Mouse (Mus musculus) heart, postnatal 36 days (tissue): ENCODE measurements at regions not wholly inside any gene's neighbourhood (a gene's known extent, or its start where the extent isn't known, plus 50 kb on each side); places are given as distances from the start of the nearest gene placed in this dataset.

Experiments
- DNase-seq, 2 experiments: peaks; one replicate each; pipeline ENCODE4 v3.0.0; 2021 to 2022
- intact Hi-C: fragments of 180-260 bp; cut with DNase I; formaldehyde crosslinking; loops from one replicate; pipeline ENCODE4 v1.15.1; 2025

DNA sequence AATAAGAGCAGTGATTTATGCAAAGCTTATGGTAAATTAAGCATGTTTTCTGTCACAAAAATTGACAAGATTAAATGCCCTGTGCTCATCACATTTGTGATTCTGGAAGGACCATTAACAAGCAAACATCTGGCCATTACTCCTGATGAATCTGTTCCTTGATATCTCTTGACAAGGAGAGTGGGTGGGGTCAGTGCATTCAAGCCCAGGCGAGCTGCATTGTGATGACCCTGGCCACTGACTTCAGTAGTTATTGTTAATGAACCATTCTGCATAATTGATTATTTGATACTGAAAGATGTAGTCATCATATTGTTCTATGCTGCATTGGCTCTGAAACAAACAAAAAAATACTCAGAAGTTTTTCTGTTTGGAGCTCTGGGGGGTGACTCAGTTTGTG, 115.4 kb upstream of the Prmt6 start:
- no peak for DNase-seq
- intact Hi-C loops: no loop called here

DNA sequence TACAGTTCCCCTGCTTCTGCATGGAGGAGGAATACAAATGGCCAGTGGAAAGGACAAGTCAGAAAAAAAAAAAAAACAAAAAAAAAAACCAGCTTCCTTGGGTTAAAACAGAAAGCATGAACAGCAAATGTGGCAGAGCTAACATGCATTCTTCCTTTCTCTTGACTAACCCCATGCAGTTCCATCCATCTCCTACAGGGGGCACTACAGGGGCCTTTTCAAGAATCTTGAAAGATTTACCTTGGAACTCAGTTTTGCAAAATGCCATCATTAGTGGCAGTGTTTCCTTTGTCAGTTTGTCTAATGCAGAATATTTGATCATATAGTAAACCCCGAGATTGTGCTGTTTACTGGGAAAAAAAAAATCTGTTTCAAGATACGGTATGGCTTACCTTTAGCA, 111.1 kb upstream of the Prmt6 start:
- no peak for DNase-seq
- intact Hi-C loops: no loop called here

DNA sequence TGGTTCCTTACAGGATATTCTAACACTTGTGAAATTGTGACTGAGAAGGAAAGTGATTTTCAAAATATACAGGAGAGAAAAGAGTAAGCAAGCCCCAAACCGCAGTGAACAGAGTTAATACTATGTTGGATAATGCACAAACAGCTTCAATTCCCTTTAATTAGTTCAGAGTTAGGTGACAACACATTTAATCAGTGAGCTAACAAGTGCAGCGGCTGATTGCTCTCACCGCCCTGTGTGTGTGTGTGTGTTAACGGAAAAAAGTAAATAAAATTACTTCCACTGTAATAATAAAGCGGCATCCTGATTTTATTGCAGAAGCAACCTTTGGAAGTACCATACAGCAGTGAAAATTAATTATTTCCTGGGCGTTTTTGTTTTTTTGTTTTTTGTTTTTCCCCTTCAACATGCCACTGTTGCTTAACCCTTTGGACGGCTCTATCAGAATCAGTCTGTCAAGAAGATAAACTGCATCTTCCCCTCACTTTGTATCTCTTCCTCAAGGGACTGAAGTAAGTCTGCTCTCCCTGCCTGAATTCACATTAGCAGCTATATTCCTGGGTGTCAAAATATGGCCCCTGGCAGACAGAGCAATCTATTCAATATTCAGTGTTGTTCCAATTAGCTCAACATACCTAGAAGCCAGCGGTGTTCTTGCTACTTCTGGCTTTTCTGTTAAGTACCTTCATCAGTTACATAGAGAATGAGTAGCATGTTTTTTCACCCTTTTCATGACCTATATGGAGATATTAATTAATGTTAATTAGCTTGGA, 106.2 kb upstream of the Prmt6 start:
- no peak for DNase-seq
- intact Hi-C loops: no loop called here

DNA sequence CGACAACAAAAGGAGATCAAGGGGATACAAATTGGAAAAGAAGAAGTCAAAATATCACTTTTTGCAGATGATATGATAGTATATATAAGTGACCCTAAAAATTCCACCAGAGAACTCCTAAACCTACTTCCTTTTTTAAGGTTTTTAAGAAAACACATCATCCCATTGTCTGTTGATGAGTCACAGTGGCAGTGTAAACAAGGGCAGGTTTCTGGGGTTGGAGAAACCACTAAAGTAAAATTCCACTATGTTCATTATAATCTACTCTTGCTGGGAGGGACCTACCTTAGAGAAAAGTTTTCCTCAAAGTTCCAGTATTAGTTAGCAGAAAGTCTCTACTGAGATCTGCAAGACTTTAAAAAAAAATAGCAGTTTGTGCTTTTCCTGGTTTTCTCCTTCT, 102.9 kb upstream of the Prmt6 start:
- no peak for DNase-seq
- intact Hi-C loops: no loop called here

DNA sequence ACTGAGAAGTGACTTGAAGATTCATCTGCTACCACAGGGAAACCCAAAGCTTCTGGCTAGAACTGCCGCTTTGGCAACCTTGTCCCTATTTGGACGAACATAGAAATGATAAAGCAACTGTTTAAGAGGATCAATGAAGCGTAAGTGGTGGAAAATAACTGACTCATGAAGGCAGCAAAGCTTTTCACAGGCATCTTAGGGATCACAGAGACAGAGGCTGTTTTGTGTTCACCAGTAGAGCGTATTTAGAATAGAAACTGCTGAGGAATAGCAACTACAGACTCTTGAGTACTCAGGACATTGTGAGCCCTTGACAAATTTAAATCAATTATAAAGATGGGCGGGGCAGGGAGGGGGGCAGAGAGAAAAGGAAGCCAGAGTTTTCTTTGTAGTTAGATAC, 99.3 kb upstream of the Prmt6 start:
- intact Hi-C loops: no loop called here
- no peak for DNase-seq

DNA sequence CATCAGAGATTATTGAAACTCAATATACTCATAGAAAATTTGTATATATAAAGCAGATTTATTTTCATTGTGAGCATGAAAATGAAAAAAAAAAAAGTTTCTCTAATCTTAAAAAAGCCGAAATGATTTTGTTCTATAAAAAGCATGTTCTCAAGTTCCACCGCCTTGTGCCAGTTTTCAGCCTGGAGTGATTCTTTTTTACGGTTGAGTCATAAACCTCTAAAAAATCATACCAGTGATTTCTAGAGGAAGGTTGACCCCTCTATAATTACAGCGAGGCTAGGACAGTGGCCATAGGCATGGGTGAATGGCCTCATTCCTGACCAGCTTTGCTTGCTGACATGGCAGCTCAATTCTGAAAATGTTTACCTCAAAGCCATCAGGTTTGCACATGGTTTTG, 98.6 kb upstream of the Prmt6 start:
- DNase-seq: no peak
- intact Hi-C loops: no loop called here

DNA sequence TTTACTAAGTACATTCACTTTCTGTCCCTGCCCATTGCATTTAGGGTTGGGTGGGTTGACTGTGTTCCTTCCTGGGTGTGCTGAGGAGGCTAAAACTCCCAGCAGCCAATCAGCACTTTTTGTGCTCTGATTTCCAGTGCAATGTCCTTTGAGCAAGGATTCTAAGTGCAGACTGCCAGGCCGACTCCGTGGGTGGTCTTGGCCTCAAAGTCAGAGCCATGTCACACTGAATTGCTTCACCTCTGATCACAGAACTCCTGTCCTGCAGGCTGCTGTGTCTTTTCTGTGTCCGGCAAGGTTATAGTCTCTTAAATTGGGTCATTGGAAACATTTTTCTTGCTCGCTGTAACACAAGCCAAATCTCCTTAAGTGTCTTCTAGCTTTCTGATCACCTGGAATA, 94.0 kb upstream of the Prmt6 start:
- no peak for DNase-seq

DNA sequence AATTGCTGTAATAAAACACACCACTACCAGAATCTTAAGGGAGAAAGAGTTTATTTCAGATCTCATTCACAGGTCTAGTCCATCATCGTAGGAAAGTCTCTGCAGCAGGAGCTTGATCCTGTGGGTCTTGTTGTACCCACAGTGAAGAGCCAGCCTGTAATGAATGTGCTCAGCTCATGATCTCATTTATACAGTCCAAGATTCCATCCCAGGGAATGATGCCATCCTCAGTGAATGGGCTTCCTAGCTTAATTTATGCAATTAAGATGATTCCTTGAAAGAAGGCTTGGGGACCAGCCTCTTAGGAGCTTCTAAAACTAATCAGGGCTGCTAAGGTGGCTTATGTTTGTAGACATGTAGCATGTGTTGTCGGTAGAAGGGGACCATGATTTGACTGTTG, 89.3 kb upstream of the Prmt6 start:
- no peak for DNase-seq
- intact Hi-C loops: no loop called here

More for the DNA sequence above, 94.0 kb upstream of the Prmt6 start:
- intact Hi-C loops: no loop called here

DNA sequence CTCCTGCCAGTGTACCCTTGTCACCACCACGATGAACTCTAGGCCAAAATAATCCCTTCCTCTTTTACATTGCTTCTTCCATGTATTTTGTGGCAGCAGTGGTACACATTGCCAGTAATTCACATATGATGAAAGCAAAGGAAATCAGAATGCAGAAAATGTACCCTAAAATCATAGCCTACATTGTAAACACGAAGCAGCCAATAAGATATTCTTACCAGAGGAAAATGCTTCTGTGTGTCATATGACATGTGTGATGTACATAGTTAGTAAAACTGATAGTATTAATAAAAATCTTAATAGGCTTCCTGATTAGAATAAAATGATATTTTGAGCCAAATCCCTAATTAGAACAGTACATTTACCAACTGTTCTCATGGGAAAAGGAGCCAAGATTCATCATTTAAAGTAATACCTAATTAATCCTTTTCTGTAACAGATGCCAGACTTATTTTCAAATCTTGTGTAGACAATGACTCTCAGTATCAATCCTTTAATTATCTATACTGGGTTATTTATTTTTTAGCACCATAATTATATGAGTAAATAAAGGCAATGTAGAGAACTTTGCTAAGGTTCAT, 88.3 kb upstream of the Prmt6 start:
- intact Hi-C loops: no loop called here
- DNase-seq: no peak

DNA sequence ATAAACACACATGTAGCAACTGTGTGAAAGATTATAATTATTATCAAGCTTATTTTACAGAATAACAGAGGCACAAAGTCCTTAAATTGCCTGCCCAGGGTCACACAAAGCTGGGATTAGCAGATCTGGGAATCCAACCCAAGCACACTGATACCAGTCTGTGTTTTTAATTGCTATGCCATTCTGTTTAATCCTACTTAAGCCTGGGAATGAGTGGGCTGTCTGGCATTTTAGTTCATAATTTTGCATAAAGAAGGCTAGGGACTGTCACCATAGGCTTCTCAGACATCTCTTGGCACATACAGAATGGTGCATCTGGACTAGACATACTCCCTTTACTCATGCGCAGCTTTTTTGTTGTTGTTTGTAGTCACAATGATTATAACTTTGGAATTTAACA, 78.4 kb upstream of the Prmt6 start:
- intact Hi-C loops: no loop called here
- DNase-seq: no peak

DNA sequence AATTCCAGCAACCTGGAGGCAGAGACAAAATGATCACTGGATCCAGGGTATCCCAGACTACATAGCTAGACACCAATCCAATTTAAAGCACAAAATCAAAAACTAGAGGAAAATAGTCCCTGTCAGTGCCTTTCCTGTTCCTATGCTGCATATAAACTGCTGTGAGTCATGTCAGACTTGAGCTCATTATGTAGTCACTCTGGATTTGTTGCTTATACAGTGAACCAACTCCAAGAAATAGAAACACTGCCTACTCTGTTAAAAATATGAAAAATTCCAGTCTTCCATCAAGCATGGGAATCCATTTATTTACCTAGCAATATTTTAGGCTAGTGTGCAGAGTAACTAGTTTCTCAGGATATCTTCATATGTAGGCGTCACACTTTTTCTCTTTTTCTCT, 59.5 kb upstream of the Prmt6 start:
- no peak for DNase-seq
- intact Hi-C loops: no loop called here

DNA sequence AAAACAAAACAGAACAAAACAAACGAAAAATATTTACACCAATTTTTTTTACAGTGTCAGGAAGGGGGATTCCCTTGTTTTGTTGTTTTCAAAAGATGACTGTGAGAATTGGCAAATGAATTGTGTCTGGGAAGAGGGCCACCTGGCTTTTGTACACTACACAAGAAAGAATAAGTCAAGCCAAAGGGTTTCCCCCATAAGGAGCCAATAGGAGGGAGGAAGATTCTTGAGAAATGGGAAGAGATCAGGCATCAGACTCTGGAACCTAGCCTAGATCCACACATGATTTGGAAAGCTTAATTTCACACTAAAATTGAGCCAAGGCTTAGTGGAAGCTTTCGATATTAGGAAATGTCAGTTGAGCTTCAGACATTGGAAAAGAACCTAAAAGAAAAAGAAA, 52.4 kb upstream of the Prmt6 start:
- intact Hi-C loops: no loop called here

More for the DNA sequence above, 52.4 kb upstream of the Prmt6 start:
- DNase-seq: peak; percentile 1 to 2
